Mouse (Mus musculus) hindbrain, postnatal 0 days (tissue): ENCODE measurements around the gene Sall4. TPM values are rescaled to one million over a fixed set of nuclear protein-coding genes. Genes with fewer than 3 reads are reported as not detected.

Experiments used
- ATAC-seq: fragments of 200-750 bp; cut with Nextera tagmentation; 2 replicates; pipeline ENCODE4 v1.8.0; 2017; ENCODE audit warnings: mild to moderate bottlenecking, moderate TSS enrichment, moderate library complexity
- DNase-seq: peaks from one replicate; pipeline ENCODE4 v3.0.0-alpha.2; 2015; ENCODE audit warnings: low spot score
- H3K27ac ChIP-seq: fragments of 300-500 bp; sonication (generic); 2 replicates; pipeline ENCODE4 v1.5.1; 2014; ENCODE audit warnings: mild to moderate bottlenecking
- H3K27me3 ChIP-seq: fragments of 300-500 bp; sonication (generic); 2 replicates; pipeline ENCODE4 v1.6.1; 2014; ENCODE audit warnings: low read length, mixed read lengths; ENCODE audit not compliant: insufficient read depth
- H3K36me3 ChIP-seq: fragments of 300-500 bp; sonication (generic); 2 replicates; pipeline ENCODE4 v1.6.1; 2014; ENCODE audit warnings: low read length, mixed read lengths; ENCODE audit not compliant: insufficient read depth
- H3K4me1 ChIP-seq: fragments of 300-500 bp; sonication (generic); 2 replicates; pipeline ENCODE4 v1.6.1; 2014; ENCODE audit warnings: antibody characterized with exemption, low read length, mixed read lengths; ENCODE audit not compliant: insufficient read depth
- H3K4me2 ChIP-seq: fragments of 300-500 bp; sonication (generic); 2 replicates; pipeline ENCODE4 v1.6.1; 2014; ENCODE audit warnings: low read depth, mild to moderate bottlenecking, low read length, moderate library complexity, mixed read lengths
- H3K4me3 ChIP-seq: fragments of 300-500 bp; sonication (generic); 2 replicates; pipeline ENCODE4 v1.5.1; 2014; ENCODE audit warnings: low read length
- H3K9ac ChIP-seq: fragments of 300-500 bp; sonication (generic); replicated peaks from 2 replicates; pipeline ENCODE4 v1.6.1; 2014; ENCODE audit warnings: mild to moderate bottlenecking, low read length, moderate library complexity, mixed read lengths
- H3K9me3 ChIP-seq: fragments of 300-500 bp; sonication (generic); 2 replicates; pipeline ENCODE4 v1.6.1; 2016; ENCODE audit warnings: low read length, mixed read lengths
- CTCF ChIP-seq: IDR thresholded peaks from 2 replicates; pipeline ENCODE4 v1.5.1; 2016; ENCODE audit warnings: antibody characterized with exemption, control low read depth, low read depth
- WGBS: fragments of 180-500 bp; shearing (Covaris S2); extraction: QIAGEN DNeasy Blood & Tissue Kit; methylation state at CpG from one replicate; pipeline ENCODE4 v1.1.7; 2014; 5-methylcytosine and 5-hydroxymethylcytosine counted together
- polyA plus RNA-seq: library from polyadenylated mRNA; unstranded; fragments of >200 nt; fragmentation: Nextera tagmentation; extraction: Ambion mirVana; gene quantifications from 2 replicates; pipeline ENCODE4 v1.2.1, GENCODE M21; 2015
- total RNA-seq: library from RNA; depleted of rRNA; stranded (reverse); fragments of >200 nt; gene quantifications from 2 replicates; pipeline ENCODE4 v1.2.3, GENCODE M21; 2014; rRNA removed

The Sall4 gene
- total RNA-seq (0.31 and 0.32 TPM in 2 replicates), polyA plus RNA-seq (0.10 and 0.16 TPM in 2 replicates)

- TF ChIP-seq CTCF, result no peak
- peaks cover 52% of the 10 kb centered on the region for H3K27me3 ChIP-seq
- no peak for ATAC-seq
- WGBS, result 21% methylated on average over 10 of the region's 10 CpGs
- no peak for DNase-seq
- H3K4me3 ChIP-seq, result peak within 1 kb of the TSS; percentile 38
- H3K9me3 ChIP-seq, result no peaks in the 10 kb centered on the region
- no peaks in the 10 kb centered on the region for H3K36me3 ChIP-seq
- H3K4me2 ChIP-seq, result peak within 1 kb of the TSS; percentile 59
- H3K27ac ChIP-seq, result no peak within 1 kb of the TSS
- H3K9ac ChIP-seq, result no peak within 1 kb of the TSS
- no peaks in the 10 kb centered on the region for H3K4me1 ChIP-seq
These were observed at the start of gene Sall4 for GRCm38 (mm10) chr2:168767582-168767981. Gene Sall4 (minus strand): TSS chr2:168767943.

- 52% methylated on average over 6 of the region's 6 CpGs for WGBS
- no peaks in the 10 kb centered on the region for H3K9me3 ChIP-seq
- no peak for DNase-seq
These were observed 45.5 kb upstream of the Sall4 start for GRCm38 (mm10) chr2:168813243-168813642.

GRCm38 (mm10) chr2:168809895-168810294 lies 42.2 kb upstream of the Sall4 start:
- H3K4me1 ChIP-seq, result no peaks in the 10 kb centered on the region
- H3K9ac ChIP-seq, result no peak overlapping the region
- DNase-seq (peak; percentile 9), ATAC-seq (no peak)
- no peak overlapping the region for H3K4me3 ChIP-seq
- no peak overlapping the region for H3K27ac ChIP-seq
- no peaks in the 10 kb centered on the region for H3K27me3 ChIP-seq
- WGBS, result 10% methylated on average over 14 of the region's 14 CpGs
- no peaks in the 10 kb centered on the region for H3K9me3 ChIP-seq
- TF ChIP-seq CTCF, result no peak
- H3K4me2 ChIP-seq, result peak overlapping the region; percentile 34; the same call in 1 of the 2 replicates
- no peaks in the 10 kb centered on the region for H3K36me3 ChIP-seq

More at GRCm38 (mm10) chr2:168813243-168813642, 45.5 kb upstream of the Sall4 start:
- Histone ChIP-seq H3K9ac (no peak overlapping the region), H3K4me2 (no peak overlapping the region), H3K27ac (no peak overlapping the region), H3K4me1 (no peaks in the 10 kb centered on the region), H3K27me3 (no peaks in the 10 kb centered on the region), H3K36me3 (no peaks in the 10 kb centered on the region), H3K4me3 (no peak overlapping the region)
- no peak for ATAC-seq
- TF ChIP-seq CTCF, result no peak

- DNase-seq (no peak), ATAC-seq (no peak)
- no peaks in the 10 kb centered on the region for H3K27me3 ChIP-seq
- no peak overlapping the region for H3K9ac ChIP-seq
- no peak for TF ChIP-seq CTCF
- H3K4me2 ChIP-seq, result no peak overlapping the region
- H3K9me3 ChIP-seq, result no peaks in the 10 kb centered on the region
- H3K36me3 ChIP-seq, result no peaks in the 10 kb centered on the region
- 28% methylated on average over 4 of the region's 4 CpGs for WGBS
- no peak overlapping the region for H3K27ac ChIP-seq
- H3K4me3 ChIP-seq, result no peak overlapping the region
- no peaks in the 10 kb centered on the region for H3K4me1 ChIP-seq
These were observed 39.9 kb upstream of the Sall4 start for GRCm38 (mm10) chr2:168807681-168808080.

- 61% methylated on average over 4 of the region's 4 CpGs for WGBS
- no peaks in the 10 kb centered on the region for H3K36me3 ChIP-seq
- DNase-seq (no peak), ATAC-seq (no peak)
- H3K4me1 ChIP-seq, result no peaks in the 10 kb centered on the region
- no peaks in the 10 kb centered on the region for H3K27me3 ChIP-seq
- no peak overlapping the region for H3K4me2 ChIP-seq
- no peak overlapping the region for H3K27ac ChIP-seq
- no peak overlapping the region for H3K4me3 ChIP-seq
- no peak for TF ChIP-seq CTCF
- no peak overlapping the region for H3K9ac ChIP-seq
- H3K9me3 ChIP-seq, result no peaks in the 10 kb centered on the region
These were observed 36.1 kb upstream of the Sall4 start for GRCm38 (mm10) chr2:168803849-168804248.

GRCm38 (mm10) chr2:168799326-168799725 lies 31.6 kb upstream of the Sall4 start:
- DNase-seq, result no peak
- TF ChIP-seq CTCF, result no peak
- Histone ChIP-seq H3K9ac (no peak overlapping the region), H3K27me3 (no peaks in the 10 kb centered on the region), H3K27ac (no peak overlapping the region), H3K36me3 (no peaks in the 10 kb centered on the region), H3K4me2 (no peak overlapping the region), H3K4me1 (no peaks in the 10 kb centered on the region), H3K4me3 (no peak overlapping the region), H3K9me3 (no peaks in the 10 kb centered on the region)
- 86% methylated on average over 12 of the region's 12 CpGs for WGBS
- ATAC-seq, result no peak

GRCm38 (mm10) chr2:168798921-168799320 lies 31.2 kb upstream of the Sall4 start:
- no peak for TF ChIP-seq CTCF
- H3K4me1 ChIP-seq, result no peaks in the 10 kb centered on the region
- H3K4me3 ChIP-seq, result no peak overlapping the region
- ATAC-seq (no peak), DNase-seq (no peak)
- no peak overlapping the region for H3K27ac ChIP-seq
- H3K9me3 ChIP-seq, result no peaks in the 10 kb centered on the region
- H3K27me3 ChIP-seq, result no peaks in the 10 kb centered on the region
- no peak overlapping the region for H3K4me2 ChIP-seq
- no peak overlapping the region for H3K9ac ChIP-seq
- no peaks in the 10 kb centered on the region for H3K36me3 ChIP-seq
- 87% methylated on average over 7 of the region's 7 CpGs for WGBS
